Mouse (Mus musculus): ENCODE data around the gene Mbd4.

The Mbd4 gene

GRCm38 (mm10) chr6:115811606-115812005 is 41.6 kb downstream of the Mbd4 start:
- DNase-seq (ENCODE audit: low read depth) = no peak

GRCm38 (mm10) chr6:115808488-115809231 is 44.5 kb downstream of the Mbd4 start, which contains the start of gene Rpl32:
Gene Rpl32 (minus strand): TSS chr6:115808747.
- peak; percentile 96 for DNase-seq (ENCODE audit: low read depth)

GRCm38 (mm10) chr6:115808196-115808487 is 45.0 kb downstream of the Mbd4 start:
- no peak for DNase-seq (ENCODE audit: low read depth)

- peak; percentile 15 for DNase-seq (ENCODE audit: low read depth)
Observed at GRCm38 (mm10) chr6:115807464-115808195, 45.5 kb downstream of the Mbd4 start.

- peak; percentile 14 for DNase-seq (ENCODE audit: low read depth)
Observed at GRCm38 (mm10) chr6:115804432-115805192, 48.6 kb downstream of the Mbd4 start.

- DNase-seq (ENCODE audit: low read depth) = peak; percentile 78
Observed at GRCm38 (mm10) chr6:115803541-115804382, 49.4 kb downstream of the Mbd4 start.

- no peak for DNase-seq (ENCODE audit: low read depth)
Observed at GRCm38 (mm10) chr6:115801811-115802210, 51.4 kb downstream of the Mbd4 start.

GRCm38 (mm10) chr6:115792691-115793215 is 60.4 kb downstream of the Mbd4 start:
- DNase-seq (ENCODE audit: low read depth) = peak; percentile 75

GRCm38 (mm10) chr6:115791842-115792686 is 61.1 kb downstream of the Mbd4 start:
- no peak for DNase-seq (ENCODE audit: low read depth)

- DNase-seq (ENCODE audit: low read depth) = no peak
Observed at GRCm38 (mm10) chr6:115791016-115791415, 62.2 kb downstream of the Mbd4 start.

Measured in naive thymus-derived CD4-positive, alpha-beta T cell, adult 2 months (primary cell).